Mouse (Mus musculus): ENCODE results near the gene Hes2. TPM values are rescaled to one million over a fixed set of nuclear protein-coding genes. Genes with fewer than 3 reads are reported as not detected.

The Hes2 gene
- polyA plus RNA-seq, 1 experiment from 2014 or later = not detected

DNA sequence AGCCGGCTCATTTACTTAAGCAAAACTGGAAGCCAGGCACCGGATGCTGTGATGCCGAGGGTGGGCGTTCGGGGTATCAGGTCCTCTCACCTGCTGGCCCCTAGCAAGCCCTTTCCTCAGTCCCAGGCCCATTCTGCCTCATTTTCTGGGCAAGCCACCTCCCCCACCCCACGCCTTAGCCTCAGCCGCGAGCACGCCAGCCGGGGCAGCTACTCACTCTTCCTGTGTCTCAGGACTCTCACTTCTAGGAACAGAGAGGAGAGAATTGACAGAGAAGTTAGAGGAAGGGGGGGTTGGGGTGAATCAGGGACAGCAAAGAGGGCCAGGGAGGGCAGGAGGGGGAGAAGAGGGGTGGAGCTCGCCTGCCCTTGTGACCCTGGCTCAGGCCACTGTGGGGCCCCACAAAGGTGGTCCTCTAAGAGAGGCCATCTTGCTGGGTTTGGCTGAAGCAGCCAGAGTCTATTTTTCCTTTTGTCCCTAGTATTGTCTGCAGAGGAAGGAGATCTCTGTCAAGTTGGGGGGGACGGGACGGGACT, 29.2 kb upstream of the Hes2 start:
- Histone ChIP-seq H3K9ac (ENCODE audit: low read length) (no peak overlapping the region), H3K36me3 (ENCODE audit: control insufficient read depth, insufficient read depth, low read length) (no peaks in the 10 kb centered on the region), H3K27me3 (ENCODE audit: control insufficient read depth, insufficient read depth, low read length) (peaks cover 99% of the 10 kb centered on the region), H3K4me3 (ENCODE audit: low read depth, low read length) (no peak overlapping the region), H3K9me3 (ENCODE audit: control insufficient read depth, low read length) (no peaks in the 10 kb centered on the region), H3K4me1 (replicated peaks; ENCODE audit: control insufficient read depth, insufficient read depth, low read length) (peaks cover 27% of the 10 kb centered on the region; the same call in 1 of the 2 replicates), H3K27ac (ENCODE audit: low read depth, low read length) (no peak overlapping the region), H3K4me2 (ENCODE audit: low read depth, low read length, severe bottlenecking) (no peak overlapping the region)
- DNase-seq (ENCODE audit: low spot score) (no peak), ATAC-seq (replicated peaks; ENCODE audit: low FRiP score) (no peak)
- 20% methylated on average over 13 of the region's 13 CpGs for WGBS

DNA sequence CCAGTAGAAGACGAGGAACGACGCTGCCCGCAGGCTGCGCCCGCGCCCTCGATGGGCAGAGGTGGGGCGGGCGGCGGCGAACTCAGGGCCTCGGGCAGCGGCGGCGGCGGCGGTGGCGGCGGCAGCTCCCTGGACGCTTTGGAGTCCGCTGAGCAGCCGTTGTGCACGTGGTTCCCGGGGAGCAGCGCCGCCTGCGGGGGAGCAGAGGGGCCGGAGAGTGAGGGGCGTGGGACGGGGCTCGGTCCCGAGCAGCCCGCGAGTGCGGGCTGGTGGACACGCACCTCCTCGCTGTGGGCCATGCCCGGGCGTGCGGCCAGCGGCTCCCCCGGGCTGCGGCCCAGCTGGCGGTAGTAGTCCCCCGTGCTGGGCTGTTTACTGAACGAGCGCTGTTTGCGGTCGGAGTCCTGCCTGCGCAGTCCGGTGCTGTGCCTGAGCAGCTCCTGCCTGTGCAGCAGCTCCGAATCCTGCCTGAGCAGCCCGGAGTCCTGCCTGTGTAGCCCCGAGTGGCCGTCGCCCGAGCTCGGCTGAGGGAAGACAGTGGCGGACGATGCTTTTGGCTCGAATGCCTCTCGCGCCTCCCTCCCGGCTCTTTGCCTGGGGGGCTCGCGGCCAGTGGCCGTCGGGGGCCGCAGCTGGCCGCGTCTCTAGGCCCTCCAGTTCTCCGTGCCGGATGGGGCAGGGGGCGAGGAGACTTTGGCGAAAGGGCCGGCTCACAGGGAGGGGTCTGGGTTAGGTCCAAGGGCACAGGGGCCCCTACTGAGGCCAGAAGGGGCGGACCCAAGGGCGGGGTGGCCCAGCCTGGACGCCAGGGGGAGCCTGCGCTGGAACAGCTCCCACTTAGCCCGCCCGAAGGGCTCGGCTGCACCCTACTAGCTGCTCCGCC, 27.7 kb upstream of the Hes2 start:
- Histone ChIP-seq H3K27me3 (ENCODE audit: control insufficient read depth, insufficient read depth, low read length) (peaks cover 87% of the 10 kb centered on the region), H3K4me1 (replicated peaks; ENCODE audit: control insufficient read depth, insufficient read depth, low read length) (peaks cover 23% of the 10 kb centered on the region; the same call in 1 of the 2 replicates), H3K4me3 (ENCODE audit: low read depth, low read length) (peak overlapping the region; percentile 28), H3K9ac (ENCODE audit: low read length) (no peak overlapping the region; the same call in 1 of the 2 replicates), H3K9me3 (ENCODE audit: control insufficient read depth, low read length) (no peaks in the 10 kb centered on the region), H3K27ac (ENCODE audit: low read depth, low read length) (no peak overlapping the region), H3K4me2 (ENCODE audit: low read depth, low read length, severe bottlenecking) (peak overlapping the region; percentile 49), H3K36me3 (ENCODE audit: control insufficient read depth, insufficient read depth, low read length) (no peaks in the 10 kb centered on the region)
- DNase-seq (ENCODE audit: low spot score) = peak; percentile 79
- peak; percentile 49 for ATAC-seq (replicated peaks; ENCODE audit: low FRiP score)
- WGBS = under 1% methylated on average over 81 of the region's 85 CpGs

DNA sequence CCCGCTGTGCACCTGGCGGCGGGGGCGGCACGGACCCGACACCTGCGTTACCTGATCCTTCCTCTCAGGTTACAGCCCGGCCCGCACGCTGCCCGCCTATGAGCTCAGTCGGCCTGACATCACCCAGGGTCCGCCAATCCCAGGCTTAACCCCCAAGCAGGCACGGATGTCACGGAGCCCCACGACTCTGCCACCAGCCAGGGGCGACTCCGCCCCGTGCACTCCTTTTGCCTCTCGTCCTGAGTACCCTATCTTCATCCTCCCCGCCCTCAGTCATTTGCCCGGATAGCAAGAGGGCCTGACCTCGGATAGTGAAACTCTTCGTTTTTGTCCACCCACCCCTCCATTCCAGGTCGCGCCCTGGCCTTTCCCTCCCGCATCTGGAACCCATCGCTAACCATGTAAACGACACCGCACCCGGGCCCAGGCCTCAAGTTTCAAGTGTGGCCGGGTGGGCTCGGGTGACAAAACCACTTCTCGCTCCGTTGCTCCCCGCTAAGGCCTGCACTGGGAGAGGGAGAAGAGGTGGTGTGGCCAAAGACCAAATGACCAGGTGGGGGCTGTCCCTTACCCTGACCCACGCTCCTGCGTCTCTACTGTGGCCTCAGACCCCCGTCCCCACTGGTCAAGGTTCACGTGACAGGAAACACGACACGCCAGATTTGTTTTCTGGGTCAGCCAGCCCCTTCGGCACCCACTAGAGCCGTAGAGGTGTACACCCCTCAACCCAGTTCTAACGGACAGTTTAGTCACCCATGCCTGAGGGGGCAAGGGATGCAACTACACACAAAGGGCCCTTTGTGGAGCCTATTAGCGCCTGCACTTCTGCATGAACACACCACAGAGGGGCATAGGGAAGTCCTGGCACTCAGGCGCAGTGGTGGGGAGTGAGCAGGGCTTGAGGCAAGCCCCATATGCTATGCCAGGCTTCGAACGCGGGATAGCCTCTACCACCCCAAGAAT, 26.6 kb upstream of the Hes2 start:
- 2% methylated on average over 50 of the region's 50 CpGs for WGBS
- ATAC-seq (replicated peaks; ENCODE audit: low FRiP score) (no peak; the same call in 1 of the 2 replicates), DNase-seq (ENCODE audit: low spot score) (no peak)
- peaks cover 19% of the 10 kb centered on the region; the same call in 1 of the 2 replicates for H3K4me1 ChIP-seq (replicated peaks; ENCODE audit: control insufficient read depth, insufficient read depth, low read length)
- no peak overlapping the region for H3K27ac ChIP-seq (ENCODE audit: low read depth, low read length)
- H3K9me3 ChIP-seq (ENCODE audit: control insufficient read depth, low read length) = no peaks in the 10 kb centered on the region
- no peak overlapping the region for H3K9ac ChIP-seq (ENCODE audit: low read length)
- peaks cover 78% of the 10 kb centered on the region for H3K27me3 ChIP-seq (ENCODE audit: control insufficient read depth, insufficient read depth, low read length)
- peak overlapping the region; percentile 3; the same call in 1 of the 2 replicates for H3K4me2 ChIP-seq (ENCODE audit: low read depth, low read length, severe bottlenecking)
- H3K36me3 ChIP-seq (ENCODE audit: control insufficient read depth, insufficient read depth, low read length) = no peaks in the 10 kb centered on the region
- H3K4me3 ChIP-seq (ENCODE audit: low read depth, low read length) = peak overlapping the region; percentile 28; the same call in 1 of the 2 replicates

DNA sequence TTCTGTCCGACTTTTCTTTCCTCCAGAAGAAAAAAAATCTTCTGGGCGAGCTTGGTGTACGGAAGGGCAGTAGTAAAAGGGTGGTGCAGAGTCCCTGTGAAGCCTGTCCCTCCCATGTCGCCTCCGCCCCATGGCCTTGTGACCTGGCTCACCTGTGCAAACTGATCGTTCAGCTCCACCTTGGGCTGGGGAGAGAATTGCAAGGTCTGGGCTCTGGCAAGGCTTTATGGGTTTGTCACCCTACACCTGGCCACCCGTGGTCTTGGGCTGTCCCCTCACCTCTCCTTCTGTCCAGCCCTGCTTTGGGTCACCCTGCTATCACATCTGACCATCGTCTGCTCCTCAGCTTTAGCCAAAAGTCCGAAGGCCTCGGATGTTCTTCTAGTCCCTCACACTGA, 25.9 kb upstream of the Hes2 start:
- WGBS = 18% methylated on average over 10 of the region's 10 CpGs
- Histone ChIP-seq H3K36me3 (ENCODE audit: control insufficient read depth, insufficient read depth, low read length) (no peaks in the 10 kb centered on the region), H3K9me3 (ENCODE audit: control insufficient read depth, low read length) (no peaks in the 10 kb centered on the region), H3K4me3 (ENCODE audit: low read depth, low read length) (no peak overlapping the region), H3K27ac (ENCODE audit: low read depth, low read length) (no peak overlapping the region), H3K4me1 (replicated peaks; ENCODE audit: control insufficient read depth, insufficient read depth, low read length) (peaks cover 19% of the 10 kb centered on the region; the same call in 1 of the 2 replicates), H3K27me3 (ENCODE audit: control insufficient read depth, insufficient read depth, low read length) (peaks cover 74% of the 10 kb centered on the region), H3K4me2 (ENCODE audit: low read depth, low read length, severe bottlenecking) (no peak overlapping the region), H3K9ac (ENCODE audit: low read length) (no peak overlapping the region)
- ATAC-seq (replicated peaks; ENCODE audit: low FRiP score) (no peak), DNase-seq (ENCODE audit: low spot score) (no peak)

GRCm38 (mm10) chr4:152133213-152133612, 25.5 kb upstream of the Hes2 start:
- no peak overlapping the region for H3K4me2 ChIP-seq (ENCODE audit: low read depth, low read length, severe bottlenecking)
- no peaks in the 10 kb centered on the region for H3K9me3 ChIP-seq (ENCODE audit: control insufficient read depth, low read length)
- H3K36me3 ChIP-seq (ENCODE audit: control insufficient read depth, insufficient read depth, low read length) = no peaks in the 10 kb centered on the region
- H3K4me1 ChIP-seq (replicated peaks; ENCODE audit: control insufficient read depth, insufficient read depth, low read length) = peaks cover 20% of the 10 kb centered on the region; the same call in 1 of the 2 replicates
- DNase-seq (ENCODE audit: low spot score) = no peak
- H3K27me3 ChIP-seq (ENCODE audit: control insufficient read depth, insufficient read depth, low read length) = peaks cover 70% of the 10 kb centered on the region
- ATAC-seq (replicated peaks; ENCODE audit: low FRiP score) = no peak
- H3K4me3 ChIP-seq (ENCODE audit: low read depth, low read length) = no peak overlapping the region
- WGBS = 49% methylated on average over 5 of the region's 5 CpGs
- H3K27ac ChIP-seq (ENCODE audit: low read depth, low read length) = no peak overlapping the region
- no peak overlapping the region for H3K9ac ChIP-seq (ENCODE audit: low read length)

- H3K27ac ChIP-seq (ENCODE audit: low read depth, low read length) = no peak overlapping the region
- H3K27me3 ChIP-seq (ENCODE audit: control insufficient read depth, insufficient read depth, low read length) = peaks cover 61% of the 10 kb centered on the region
- H3K9me3 ChIP-seq (ENCODE audit: control insufficient read depth, low read length) = no peaks in the 10 kb centered on the region
- no peaks in the 10 kb centered on the region for H3K36me3 ChIP-seq (ENCODE audit: control insufficient read depth, insufficient read depth, low read length)
- peak; percentile 72 for DNase-seq (ENCODE audit: low spot score)
- H3K9ac ChIP-seq (ENCODE audit: low read length) = no peak overlapping the region
- peaks cover 21% of the 10 kb centered on the region; the same call in 1 of the 2 replicates for H3K4me1 ChIP-seq (replicated peaks; ENCODE audit: control insufficient read depth, insufficient read depth, low read length)
- no peak overlapping the region for H3K4me3 ChIP-seq (ENCODE audit: low read depth, low read length)
- no peak overlapping the region for H3K4me2 ChIP-seq (ENCODE audit: low read depth, low read length, severe bottlenecking)
- ATAC-seq (replicated peaks; ENCODE audit: low FRiP score) = no peak
These were observed 24.2 kb upstream of the Hes2 start for GRCm38 (mm10) chr4:152134507-152134906.

GRCm38 (mm10) chr4:152135363-152135762, 23.3 kb upstream of the Hes2 start:
- ATAC-seq (replicated peaks; ENCODE audit: low FRiP score) (no peak), DNase-seq (ENCODE audit: low spot score) (no peak)
- Histone ChIP-seq H3K9ac (ENCODE audit: low read length) (no peak overlapping the region), H3K4me2 (ENCODE audit: low read depth, low read length, severe bottlenecking) (no peak overlapping the region), H3K9me3 (ENCODE audit: control insufficient read depth, low read length) (no peaks in the 10 kb centered on the region), H3K27me3 (ENCODE audit: control insufficient read depth, insufficient read depth, low read length) (peaks cover 52% of the 10 kb centered on the region), H3K4me1 (replicated peaks; ENCODE audit: control insufficient read depth, insufficient read depth, low read length) (peaks cover 21% of the 10 kb centered on the region; the same call in 1 of the 2 replicates), H3K27ac (ENCODE audit: low read depth, low read length) (no peak overlapping the region), H3K36me3 (ENCODE audit: control insufficient read depth, insufficient read depth, low read length) (no peaks in the 10 kb centered on the region), H3K4me3 (ENCODE audit: low read depth, low read length) (no peak overlapping the region)
- 86% methylated on average over 12 of the region's 12 CpGs for WGBS

Data from forebrain, embryonic 11.5 days (tissue).